Mouse (Mus musculus) E14TG2a.4 (cell line): Measurements from ENCODE around the gene Cxcr5.

Source experiments
- CTCF ChIP-seq: conservative IDR thresholded peaks from 2 replicates; pipeline ENCODE4 v1.5.1; 2014; ENCODE audit warnings: low read length
- POU5F1 ChIP-seq: IDR thresholded peaks from 2 replicates; pipeline ENCODE4 v1.6.1; 2014; ENCODE audit warnings: low read length, borderline replicate concordance

GRCm38 (mm10) chr9:44595537-44595930 is 33.9 kb upstream of the Cxcr5 start:
- TF ChIP-seq POU5F1 (no peak), CTCF (no peak)
